Mouse (Mus musculus) liver, embryonic 13.5 days (tissue): ENCODE results near the gene Sfi1. TPM values are rescaled to one million over a fixed set of nuclear protein-coding genes. Genes with fewer than 3 reads are reported as not detected.
A peak's percentile ranks its signal among the peaks of the same experiment; 100 is the strongest.
"Not testable (repeated sequence)": the region's sequence is repeated elsewhere in the genome, so short reads cannot be mapped to it uniquely, and the experiment has no call there.

Source experiments
- ATAC-seq: fragments of 200-750 bp; cut with Nextera tagmentation; 2 replicates; pipeline ENCODE4 v1.8.0; 2017; ENCODE audit warnings: low read depth, mild to moderate bottlenecking, moderate number of reproducible peaks, moderate library complexity
- DNase-seq: peaks from one replicate; pipeline ENCODE4 v3.0.0; 2022
- H3K27ac ChIP-seq: fragments of 300-500 bp; sonication (generic); 2 replicates; pipeline ENCODE4 v1.5.1; 2015; ENCODE audit warnings: moderate library complexity, mild to moderate bottlenecking, inconsistent platforms
- H3K27me3 ChIP-seq: fragments of 300-500 bp; sonication (generic); 2 replicates; pipeline ENCODE4 v1.6.1; 2015; ENCODE audit warnings: mild to moderate bottlenecking, inconsistent platforms
- H3K36me3 ChIP-seq: fragments of 300-500 bp; sonication (generic); 2 replicates; pipeline ENCODE4 v1.6.1; 2015; ENCODE audit warnings: mild to moderate bottlenecking, inconsistent platforms
- H3K4me1 ChIP-seq: fragments of 300-500 bp; sonication (generic); replicated peaks from 2 replicates; pipeline ENCODE4 v1.6.1; 2015; ENCODE audit warnings: inconsistent platforms
- H3K4me2 ChIP-seq: fragments of 300-500 bp; sonication (generic); 2 replicates; pipeline ENCODE4 v1.6.1; 2015; ENCODE audit warnings: inconsistent platforms, mild to moderate bottlenecking, moderate library complexity
- H3K4me3 ChIP-seq: fragments of 300-500 bp; sonication (generic); replicated peaks from 2 replicates; pipeline ENCODE4 v1.5.1; 2015; ENCODE audit warnings: mild to moderate bottlenecking, inconsistent platforms
- H3K9ac ChIP-seq: fragments of 300-500 bp; sonication (generic); 2 replicates; pipeline ENCODE4 v1.6.1; 2015; ENCODE audit warnings: mild to moderate bottlenecking, inconsistent platforms
- H3K9me3 ChIP-seq: fragments of 300-500 bp; sonication (generic); replicated peaks from 2 replicates; pipeline ENCODE4 v1.6.1; 2016; ENCODE audit warnings: inconsistent platforms
- WGBS: fragments of 180-500 bp; shearing (Covaris S2); methylation state at CpG from one replicate; pipeline ENCODE4 v1.1.7; 2015; ENCODE audit not compliant: insufficient replicate concordance; 5-methylcytosine and 5-hydroxymethylcytosine counted together
- polyA plus RNA-seq: library from polyadenylated mRNA; unstranded; fragments of >200 nt; fragmentation: Nextera tagmentation; extraction: Ambion mirVana; gene quantifications from 2 replicates; pipeline ENCODE4 v1.2.1, GENCODE M21; 2015

Gene Sfi1
- polyA plus RNA-seq, 1 experiment from 2014 or later, result 3.4 TPM

DNA sequence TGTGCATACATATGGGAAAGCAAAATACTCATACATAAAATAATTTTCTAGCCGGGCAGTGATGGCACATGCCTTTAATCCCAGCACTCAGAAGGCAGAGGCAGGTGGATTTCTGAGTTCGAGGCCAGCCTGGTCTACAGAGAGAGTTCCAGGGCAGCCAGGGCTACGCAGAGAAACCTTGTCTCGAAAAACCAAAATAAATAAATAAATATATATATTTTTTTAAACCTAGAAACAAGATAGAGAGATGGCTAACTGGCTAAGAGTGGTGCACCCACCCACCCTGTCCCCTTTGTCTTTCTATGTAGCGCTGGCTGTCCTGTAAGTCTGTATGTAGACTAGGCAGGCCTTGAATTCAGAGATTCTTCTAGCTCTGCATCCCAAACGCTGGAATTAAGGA lies 20.7 kb downstream of the Sfi1 start:
- H3K9ac ChIP-seq, H3K4me2 ChIP-seq, H3K4me1 ChIP-seq, ATAC-seq, H3K27me3 ChIP-seq, H3K36me3 ChIP-seq, H3K4me3 ChIP-seq, H3K9me3 ChIP-seq, H3K27ac ChIP-seq, DNase-seq: not testable (repeated sequence)
- WGBS, result 57% methylated on average over 6 of the region's 6 CpGs

DNA sequence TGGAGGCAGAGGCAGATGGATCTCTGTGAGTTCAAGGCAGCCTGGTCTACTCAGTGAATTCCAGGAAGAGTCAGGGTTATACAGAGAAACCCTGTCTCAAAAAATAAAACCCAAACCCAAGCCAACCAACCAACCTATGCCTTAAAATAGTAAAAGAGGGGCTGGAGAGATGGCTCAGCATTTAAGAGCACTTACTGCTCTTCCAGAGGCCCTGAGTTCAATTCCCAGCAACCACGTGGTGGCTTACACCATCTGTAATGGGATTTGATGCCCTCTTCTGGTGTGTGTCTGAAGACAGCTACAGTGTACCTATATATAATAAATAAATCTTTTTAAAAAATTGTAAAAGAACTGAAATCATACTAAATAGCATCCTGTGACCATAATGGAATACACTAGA lies 21.3 kb downstream of the Sfi1 start:
- H3K4me1 ChIP-seq, H3K36me3 ChIP-seq, H3K27me3 ChIP-seq, H3K4me2 ChIP-seq, H3K9me3 ChIP-seq, H3K4me3 ChIP-seq, H3K9ac ChIP-seq, ATAC-seq, H3K27ac ChIP-seq: not testable (repeated sequence)
- WGBS, result 46% methylated on average over 1 of the region's 1 CpGs
- DNase-seq, result peak; percentile 25

DNA sequence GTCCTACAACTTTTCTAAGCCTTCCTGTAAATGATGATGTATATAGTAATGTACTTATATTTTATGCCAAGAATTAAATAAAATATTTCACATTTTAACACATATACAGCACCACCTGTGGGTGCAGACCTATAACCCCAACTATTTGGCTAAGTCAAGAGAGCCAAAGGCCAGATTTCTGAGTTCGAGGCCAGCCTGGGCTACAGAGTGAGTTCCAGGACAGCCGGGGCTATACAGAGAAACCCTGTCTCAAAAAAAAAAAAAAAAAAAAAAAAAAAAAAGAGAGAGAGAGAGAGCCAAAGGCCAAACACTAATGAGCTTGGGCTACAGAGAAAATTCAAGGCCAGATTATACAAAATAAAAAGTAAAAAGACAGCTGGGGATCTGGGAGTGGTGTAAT lies 24.2 kb downstream of the Sfi1 start:
- H3K36me3 ChIP-seq, DNase-seq, H3K4me1 ChIP-seq, H3K4me3 ChIP-seq, H3K27ac ChIP-seq, H3K9me3 ChIP-seq, H3K9ac ChIP-seq, H3K27me3 ChIP-seq, H3K4me2 ChIP-seq: not testable (repeated sequence)
- 49% methylated on average over 2 of the region's 2 CpGs for WGBS
- ATAC-seq, result peak; percentile 26; the same call in 1 of the 2 replicates

DNA sequence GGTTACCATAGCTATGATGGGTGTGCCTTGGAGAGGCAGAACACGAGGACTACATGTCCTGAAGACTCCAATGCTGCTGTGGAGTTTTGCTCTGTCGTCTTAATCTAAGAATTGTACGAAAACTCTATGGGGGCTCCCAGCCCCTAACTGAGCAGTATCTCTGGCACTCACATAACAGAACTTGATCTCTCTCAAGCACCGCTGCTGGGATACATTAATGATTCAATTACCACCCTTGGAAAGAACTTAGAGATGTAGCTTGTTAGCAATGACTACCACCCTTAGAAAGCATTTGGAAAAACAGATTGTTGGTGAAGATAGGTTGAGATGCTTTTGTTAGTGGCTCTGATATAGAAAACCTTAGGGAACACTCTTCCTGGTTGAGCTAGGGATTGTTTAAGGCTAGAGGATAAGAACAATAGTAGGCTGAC lies 25.7 kb downstream of the Sfi1 start:
- H3K27me3 ChIP-seq, H3K4me2 ChIP-seq, H3K9ac ChIP-seq, DNase-seq, H3K9me3 ChIP-seq, ATAC-seq, H3K36me3 ChIP-seq, H3K27ac ChIP-seq, H3K4me3 ChIP-seq, H3K4me1 ChIP-seq: not testable (repeated sequence)
- 59% methylated on average over 4 of the region's 4 CpGs for WGBS

DNA sequence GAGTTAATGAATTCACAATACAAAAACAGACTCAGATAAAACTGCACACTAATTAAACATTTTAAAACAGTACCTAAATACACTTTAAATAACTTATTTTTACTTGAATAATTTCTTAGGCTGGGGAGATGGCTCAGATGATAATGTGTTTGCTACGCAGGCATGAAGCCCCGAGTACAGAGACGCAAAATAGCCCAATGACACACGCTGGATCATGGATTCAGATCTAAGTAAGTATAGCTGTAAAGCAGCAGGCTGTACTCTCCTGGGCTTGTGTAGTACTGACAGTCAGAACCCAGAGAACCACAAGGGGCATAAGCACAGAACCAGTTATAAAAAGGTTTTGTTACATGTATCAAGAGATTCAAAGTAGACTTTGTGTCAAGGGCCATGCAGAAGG lies 26.1 kb downstream of the Sfi1 start:
- WGBS, result 82% methylated on average over 4 of the region's 4 CpGs
- H3K27me3 ChIP-seq, ATAC-seq, DNase-seq, H3K27ac ChIP-seq, H3K9me3 ChIP-seq, H3K4me3 ChIP-seq, H3K36me3 ChIP-seq, H3K9ac ChIP-seq, H3K4me2 ChIP-seq, H3K4me1 ChIP-seq: not testable (repeated sequence)

DNA sequence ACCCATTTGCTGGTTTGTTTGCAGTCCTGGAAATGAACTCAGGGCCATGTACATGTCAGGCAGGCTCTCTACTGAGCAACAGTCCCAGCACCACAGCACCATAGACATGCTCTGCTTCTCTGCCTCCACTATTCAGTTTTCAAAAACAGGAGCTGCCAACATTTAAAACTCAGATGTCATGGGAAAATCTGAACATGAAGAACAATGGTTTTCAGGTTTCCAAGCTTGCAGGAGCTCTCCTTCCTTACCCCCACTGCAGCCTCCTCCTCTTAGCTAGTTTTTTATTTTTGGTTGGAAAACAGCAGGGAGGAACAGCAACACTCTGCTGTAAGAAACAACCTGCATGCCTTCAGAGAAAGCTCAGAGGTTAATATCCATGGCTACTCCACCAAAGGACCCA lies 26.9 kb downstream of the Sfi1 start:
- H3K4me1 ChIP-seq, H3K4me3 ChIP-seq, H3K36me3 ChIP-seq, DNase-seq, H3K9ac ChIP-seq, H3K27me3 ChIP-seq, H3K27ac ChIP-seq, H3K9me3 ChIP-seq, ATAC-seq, H3K4me2 ChIP-seq: not testable (repeated sequence)

DNA sequence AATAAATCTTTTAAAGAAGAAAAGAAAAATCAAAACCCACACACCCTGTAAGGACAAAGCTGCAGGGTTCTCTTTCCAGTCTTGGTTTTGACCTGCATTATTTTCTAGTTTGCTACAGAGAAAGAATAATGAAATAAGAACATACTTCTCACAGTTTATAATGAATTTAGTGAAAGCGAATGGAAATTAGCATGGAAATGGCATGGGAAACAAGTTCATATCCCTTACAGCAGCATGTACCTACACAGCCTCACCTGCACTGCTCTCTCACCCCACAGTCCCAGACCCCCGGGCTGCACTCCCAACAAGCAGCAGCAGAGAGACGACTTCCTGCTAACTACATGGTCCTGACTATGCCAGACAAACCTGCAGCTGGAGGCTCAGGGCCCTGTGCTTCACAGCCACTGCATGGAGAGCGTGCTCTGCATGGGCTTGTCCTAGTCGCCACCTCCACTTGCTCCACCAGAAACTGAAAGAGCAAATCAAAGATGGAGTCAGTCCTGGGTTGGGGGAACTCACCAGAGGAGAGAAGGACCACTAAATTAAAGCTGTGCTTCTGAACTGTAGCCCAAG lies 28.0 kb downstream of the Sfi1 start:
- not testable (repeated sequence) for H3K4me2 ChIP-seq, H3K9me3 ChIP-seq, H3K4me1 ChIP-seq, H3K4me3 ChIP-seq, H3K27ac ChIP-seq, H3K9ac ChIP-seq, H3K36me3 ChIP-seq, DNase-seq, H3K27me3 ChIP-seq
- WGBS, result 56% methylated on average over 3 of the region's 5 CpGs
- peak; percentile 26 for ATAC-seq

DNA sequence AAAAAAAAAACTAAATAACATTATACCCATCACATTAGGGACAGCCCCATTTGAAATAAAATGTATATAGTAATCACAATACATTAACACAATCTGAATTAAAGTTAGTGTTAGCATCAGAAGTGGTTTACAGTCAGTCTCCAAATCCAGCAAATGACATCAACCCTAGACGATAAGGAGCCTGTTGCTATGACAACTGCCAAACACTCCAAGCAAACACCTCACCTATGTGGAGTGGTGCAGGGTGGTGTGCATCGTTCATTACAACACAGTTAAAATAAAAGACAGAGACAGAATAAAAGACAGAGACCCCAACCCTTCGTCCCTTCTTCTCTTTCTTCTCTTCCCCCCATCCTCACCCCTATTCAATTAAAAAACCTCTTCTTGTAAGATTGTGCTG lies 29.6 kb downstream of the Sfi1 start:
- H3K4me3 ChIP-seq, H3K27ac ChIP-seq, ATAC-seq, H3K27me3 ChIP-seq, DNase-seq, H3K4me1 ChIP-seq, H3K9ac ChIP-seq, H3K4me2 ChIP-seq, H3K36me3 ChIP-seq, H3K9me3 ChIP-seq: not testable (repeated sequence)
- 57% methylated on average over 3 of the region's 3 CpGs for WGBS

DNA sequence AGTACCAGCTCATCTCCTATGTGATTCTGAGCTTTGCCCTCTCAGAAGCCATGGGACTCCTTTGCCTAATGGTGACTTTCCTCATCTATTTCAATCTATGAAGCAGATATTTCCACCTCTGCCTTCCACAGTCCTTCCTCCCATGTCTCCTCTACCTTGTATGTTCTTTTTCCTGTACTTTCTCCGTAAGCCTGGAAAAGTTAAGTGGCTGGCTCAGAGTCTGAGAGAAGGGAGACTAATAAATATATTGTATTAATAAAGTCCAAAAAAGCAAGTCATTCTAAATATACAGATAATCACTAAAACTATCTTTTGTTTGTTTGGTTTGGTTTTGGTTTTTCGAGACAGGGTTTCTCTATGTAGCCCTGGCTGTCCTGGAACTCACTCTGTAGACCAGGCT lies 30.1 kb downstream of the Sfi1 start:
- H3K9me3 ChIP-seq, DNase-seq, H3K4me2 ChIP-seq, H3K27ac ChIP-seq, ATAC-seq, H3K27me3 ChIP-seq, H3K4me1 ChIP-seq, H3K9ac ChIP-seq, H3K36me3 ChIP-seq, H3K4me3 ChIP-seq: not testable (repeated sequence)
- 69% methylated on average over 2 of the region's 2 CpGs for WGBS

DNA sequence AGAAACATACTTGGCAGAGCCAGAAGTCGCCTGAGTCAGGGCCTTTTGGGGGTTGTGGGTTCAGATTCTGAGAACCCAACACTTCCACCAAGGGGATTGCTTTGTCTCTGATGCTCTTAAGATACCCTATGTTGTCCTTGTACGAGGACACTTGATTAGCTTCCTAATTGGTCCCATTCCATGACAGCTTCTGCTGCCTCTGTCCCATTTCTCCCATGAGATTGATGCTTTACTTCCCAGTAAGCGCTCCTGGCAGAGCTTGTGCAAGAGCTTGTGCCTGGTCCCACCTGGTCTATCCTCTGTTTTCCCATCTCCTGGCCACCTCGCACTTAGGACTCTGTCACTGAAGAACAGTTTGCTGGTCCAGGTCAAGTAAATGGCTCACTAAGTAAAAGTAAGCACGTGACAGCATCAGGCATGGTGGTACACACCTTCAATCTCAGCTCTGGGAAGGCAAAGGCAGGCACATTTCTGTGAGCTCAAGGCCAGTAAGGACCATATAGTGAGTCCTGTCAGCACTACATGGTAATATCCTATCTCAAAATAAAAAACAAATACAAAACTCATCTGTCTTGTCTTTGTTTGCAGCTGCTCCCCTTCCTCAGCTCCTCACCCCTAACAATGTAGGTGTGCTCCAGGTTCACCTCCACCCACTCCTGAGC lies 30.9 kb downstream of the Sfi1 start:
- not testable (repeated sequence) for H3K9ac ChIP-seq, H3K4me2 ChIP-seq, H3K27ac ChIP-seq, H3K27me3 ChIP-seq, H3K4me3 ChIP-seq, H3K4me1 ChIP-seq, H3K36me3 ChIP-seq, H3K9me3 ChIP-seq
- ATAC-seq (peak; percentile 37), DNase-seq (peak; percentile 34)
- WGBS, result 53% methylated on average over 5 of the region's 5 CpGs

DNA sequence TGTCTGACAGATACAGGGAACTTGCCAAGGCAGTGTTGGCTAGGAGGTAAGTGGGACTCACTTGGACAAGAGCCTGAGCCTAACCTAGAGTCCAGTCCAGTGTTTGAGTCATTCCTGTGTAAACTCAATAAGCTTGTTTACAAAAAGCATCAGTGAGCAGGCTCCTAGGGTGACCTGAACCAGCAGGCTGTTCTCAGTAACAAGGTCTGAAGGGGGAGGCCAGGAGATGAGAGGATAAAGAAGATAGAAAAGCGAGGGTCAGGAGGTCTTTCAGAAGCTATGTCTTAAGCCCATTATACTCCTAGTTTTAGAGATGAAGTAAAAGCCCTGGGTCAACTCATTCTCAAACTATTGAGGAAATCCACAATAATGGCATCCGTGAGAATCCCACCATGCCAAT lies 31.9 kb downstream of the Sfi1 start:
- not testable (repeated sequence) for ATAC-seq, H3K36me3 ChIP-seq, H3K4me1 ChIP-seq, H3K9ac ChIP-seq, H3K27ac ChIP-seq, H3K9me3 ChIP-seq, H3K4me3 ChIP-seq, H3K4me2 ChIP-seq, H3K27me3 ChIP-seq
- DNase-seq, result peak; percentile 33
- WGBS, result 28% methylated on average over 1 of the region's 2 CpGs

DNA sequence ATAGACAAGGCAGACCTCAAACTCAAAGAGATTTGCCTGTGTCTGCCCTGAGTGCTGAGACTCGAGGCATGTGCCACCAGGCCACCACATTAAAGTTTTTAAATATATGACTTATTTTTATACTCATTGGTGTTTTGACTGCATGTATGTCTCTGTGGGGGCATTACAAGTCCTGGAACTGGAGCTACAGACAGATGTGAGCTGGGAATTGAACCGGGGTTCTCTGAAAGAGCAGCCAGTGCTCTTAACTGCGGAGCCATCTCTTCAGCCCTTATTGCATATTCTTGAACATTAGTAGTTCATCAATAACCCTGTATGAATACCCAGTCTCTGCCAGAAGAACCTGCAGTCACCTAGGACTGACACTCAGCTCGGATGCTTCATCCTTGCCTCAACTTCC lies 34.5 kb downstream of the Sfi1 start:
- not testable (repeated sequence) for ATAC-seq, H3K27me3 ChIP-seq, DNase-seq, H3K27ac ChIP-seq, H3K36me3 ChIP-seq, H3K4me1 ChIP-seq, H3K9ac ChIP-seq, H3K4me3 ChIP-seq, H3K4me2 ChIP-seq, H3K9me3 ChIP-seq
- WGBS, result 67% methylated on average over 4 of the region's 4 CpGs
